Mouse (Mus musculus) thymus, adult 18-20 months (tissue): Measurements from ENCODE around the gene Dppa2.
"Not testable (repeated sequence)": the region's sequence is repeated elsewhere in the genome, so short reads cannot be mapped to it uniquely, and the experiment has no call there.

Experiments
- DNase-seq, 2 experiments: peaks; one replicate each; pipeline ENCODE4 v3.0.0; 2022; ENCODE audit warnings: mixed read lengths in 2 of 2

Gene Dppa2

GRCm38 (mm10) chr16:48303509-48303908, at the start of gene Dppa2:
Gene Dppa2 (plus strand): TSS chr16:48303908.
- no peak for DNase-seq

- no peak for DNase-seq
Observed at GRCm38 (mm10) chr16:48254584-48254983, 49.1 kb upstream of the Dppa2 start.

GRCm38 (mm10) chr16:48259519-48259918, 44.2 kb upstream of the Dppa2 start:
- DNase-seq: no peak

- no peak for DNase-seq
Observed at GRCm38 (mm10) chr16:48262901-48263300, 40.8 kb upstream of the Dppa2 start.

GRCm38 (mm10) chr16:48265856-48266255, 37.9 kb upstream of the Dppa2 start:
- no peak for DNase-seq

GRCm38 (mm10) chr16:48276940-48277339, 26.8 kb upstream of the Dppa2 start:
- DNase-seq: no peak

GRCm38 (mm10) chr16:48280883-48281282, 22.8 kb upstream of the Dppa2 start:
- no peak for DNase-seq

GRCm38 (mm10) chr16:48282801-48283200, 20.9 kb upstream of the Dppa2 start:
- DNase-seq: no peak

GRCm38 (mm10) chr16:48283517-48283916, 20.2 kb upstream of the Dppa2 start, which contains the start of gene Dppa4:
Gene Dppa4 (plus strand): TSS chr16:48283733.
- no peak for DNase-seq

GRCm38 (mm10) chr16:48285517-48285916, 18.2 kb upstream of the Dppa2 start:
- no peak for DNase-seq

GRCm38 (mm10) chr16:48297384-48298136, 6.1 kb upstream of the Dppa2 start:
- no peak for DNase-seq

GRCm38 (mm10) chr16:48299884-48300283, 3.8 kb upstream of the Dppa2 start:
- DNase-seq: no peak

- DNase-seq: no peak
Observed at GRCm38 (mm10) chr16:48303983-48304382, 275 bp downstream of the Dppa2 start.

- DNase-seq: not testable (repeated sequence)
Observed at GRCm38 (mm10) chr16:48308916-48309315, 5.2 kb downstream of the Dppa2 start.

- DNase-seq: no peak
Observed at GRCm38 (mm10) chr16:48309912-48310630, 6.4 kb downstream of the Dppa2 start.

- DNase-seq: no peak
Observed at GRCm38 (mm10) chr16:48315294-48315693, 11.6 kb downstream of the Dppa2 start.

- no peak for DNase-seq
Observed at GRCm38 (mm10) chr16:48320781-48321180, 17.1 kb downstream of the Dppa2 start.

GRCm38 (mm10) chr16:48323133-48323532, 19.4 kb downstream of the Dppa2 start:
- no peak for DNase-seq

- DNase-seq: no peak
Observed at GRCm38 (mm10) chr16:48323602-48324345, 20.1 kb downstream of the Dppa2 start.

GRCm38 (mm10) chr16:48326903-48327302, 23.2 kb downstream of the Dppa2 start:
- DNase-seq: no peak

GRCm38 (mm10) chr16:48328420-48328819, 24.7 kb downstream of the Dppa2 start:
- no peak for DNase-seq

GRCm38 (mm10) chr16:48331822-48332221, 28.1 kb downstream of the Dppa2 start:
- no peak for DNase-seq

- no peak for DNase-seq
Observed at GRCm38 (mm10) chr16:48335326-48335725, 31.6 kb downstream of the Dppa2 start.
